Mouse (Mus musculus): Measurements from ENCODE around the gene Myl6b.

DNA sequence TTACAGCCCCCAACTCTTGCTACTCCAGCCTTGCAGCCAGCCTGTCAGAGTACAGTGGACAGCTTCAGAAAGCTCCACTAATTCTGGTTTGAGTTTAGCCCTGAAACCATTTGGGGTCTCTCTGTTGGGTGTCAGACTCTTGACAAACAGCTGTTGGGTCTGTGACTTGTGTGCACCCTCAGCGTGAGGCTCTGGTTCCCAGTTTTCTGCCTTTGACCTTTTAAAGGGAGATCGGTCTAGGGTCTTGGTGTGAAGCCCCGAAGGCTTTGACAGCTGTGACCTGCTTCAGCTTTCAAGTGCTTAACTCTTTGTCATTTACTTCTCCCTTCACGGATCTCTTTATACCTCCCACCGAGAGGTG, 38.2 kb downstream of the Myl6b start:
- TF ChIP-seq POLR2A (IDR thresholded peaks at IDR 0.05; ENCODE audit: control insufficient read depth, low read depth, low read length) (no peak), CTCF (IDR thresholded peaks at IDR 0.05; ENCODE audit: control insufficient read depth, insufficient read depth, insufficient replicate concordance, low read depth, low read length) (no peak)
